Mouse (Mus musculus): ENCODE results near the gene Pum2.

- TF ChIP-seq POLR2A (IDR thresholded peaks at IDR 0.05; ENCODE audit: control insufficient read depth, extremely low read depth, insufficient read depth, low read length, poor library complexity) (no peak), CTCF (IDR thresholded peaks at IDR 0.05; ENCODE audit: borderline replicate concordance, control insufficient read depth, extremely low read depth, insufficient read depth, low read length, poor library complexity) (no peak)
These were observed 4.1 kb upstream of the Pum2 start for GRCm38 (mm10) chr12:8669846-8670245.
